Mouse (Mus musculus): ENCODE measurements at regions not wholly inside any gene's neighbourhood (a gene's known extent, or its start where the extent isn't known, plus 50 kb on each side); places are given as distances from the start of the nearest gene placed in this dataset.

- DNase-seq (ENCODE audit: low spot score in 2 of 2) = no peak
Observed at GRCm38 (mm10) chr2:61527127-61527526, 51.3 kb upstream of the Tank start.

DNA sequence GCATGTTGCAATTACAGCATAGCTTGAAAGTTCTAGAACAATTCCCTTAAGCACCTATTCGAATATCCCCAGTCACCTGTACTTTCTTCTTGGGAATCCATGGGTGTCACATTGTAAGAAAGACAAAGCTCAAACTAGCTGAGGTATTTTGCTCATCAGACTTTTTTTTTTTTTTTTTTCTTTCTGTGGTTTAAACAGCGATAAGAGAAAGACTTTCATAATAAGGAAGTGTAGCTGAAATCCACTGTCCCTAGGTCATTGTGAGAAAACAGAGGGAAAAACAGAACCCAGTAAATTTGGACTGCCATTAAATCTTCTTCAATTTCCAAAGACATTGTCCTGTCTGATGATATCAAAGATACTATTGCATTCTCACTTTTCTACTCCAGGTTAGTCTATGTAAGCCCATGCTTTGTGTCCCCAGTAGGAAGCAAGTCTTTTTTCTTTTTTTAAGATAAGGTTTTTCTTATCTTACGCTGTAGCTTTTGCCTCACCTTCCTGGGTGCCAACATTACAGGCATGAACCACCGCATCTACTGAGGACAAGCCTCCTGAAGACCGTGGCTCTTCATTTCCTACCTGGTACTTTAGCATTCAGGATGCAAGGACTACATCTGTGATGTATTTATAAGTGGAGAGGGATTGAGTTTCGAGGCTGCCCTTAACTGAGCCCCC lies 54.2 kb upstream of the Tank start:
- no peak for DNase-seq (ENCODE audit: low spot score in 2 of 2)

DNA sequence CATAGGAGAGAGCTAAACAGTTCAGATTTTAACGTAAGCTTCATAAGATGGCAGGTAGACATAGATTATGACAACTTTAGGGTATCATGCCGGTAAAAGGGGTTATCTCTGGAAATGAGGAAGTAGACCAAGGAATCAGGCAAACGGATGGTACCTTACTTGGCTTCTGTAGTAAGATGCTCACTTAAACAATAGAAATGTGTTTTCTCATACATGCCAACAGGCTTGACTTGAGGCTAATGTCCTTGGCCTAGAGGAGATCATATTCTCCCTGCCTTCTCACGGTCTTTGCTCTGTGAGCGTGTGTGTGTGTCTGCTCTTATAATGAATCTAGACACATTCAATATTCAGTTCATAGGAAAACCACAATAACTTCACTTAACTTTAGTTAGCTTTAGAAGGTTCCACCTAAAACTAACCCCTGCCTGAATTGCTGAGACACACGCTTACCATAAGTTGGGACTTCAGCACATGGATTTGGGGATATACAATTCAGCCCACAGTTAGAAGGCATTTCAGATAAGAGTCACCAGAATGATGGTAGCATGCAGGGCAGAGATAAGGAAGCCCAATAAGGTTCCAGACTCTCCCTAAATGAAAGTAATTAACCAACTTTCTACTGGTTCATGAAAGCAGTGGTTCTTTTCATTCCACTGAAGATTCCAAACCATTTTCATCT lies 63.8 kb upstream of the Tank start:
- DNase-seq (ENCODE audit: low spot score in 2 of 2) = no peak

DNA sequence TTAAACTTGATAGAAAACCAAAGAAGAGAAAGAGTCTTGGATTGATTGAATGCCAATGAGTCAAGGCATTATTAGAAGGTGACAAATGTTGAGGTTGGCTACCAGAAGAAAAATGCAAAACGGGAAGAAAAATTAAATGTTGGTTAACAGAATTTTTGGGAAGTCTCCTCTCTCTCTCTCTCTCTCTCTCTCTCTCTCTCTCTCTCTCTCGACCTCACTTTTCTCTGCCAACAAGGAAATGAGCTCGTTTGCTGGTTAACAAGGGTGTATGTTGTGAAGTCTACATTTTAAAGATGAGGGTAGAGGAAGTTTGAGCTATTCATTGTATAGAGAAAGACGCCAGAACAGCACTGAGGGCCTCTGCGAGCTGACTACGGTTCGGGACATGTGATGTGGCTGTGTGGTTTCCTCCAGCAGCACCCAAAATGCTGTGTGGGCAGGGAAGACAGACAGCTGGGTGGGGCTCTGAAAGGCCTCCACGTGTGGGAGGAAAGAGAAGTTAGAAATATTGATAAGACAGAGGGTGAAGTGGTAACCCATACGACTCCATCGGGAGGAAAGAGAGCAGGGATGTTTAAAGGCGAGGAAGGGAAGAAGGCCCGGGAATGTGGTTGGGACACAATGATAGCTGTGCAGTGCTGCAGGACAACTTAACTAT lies 64.5 kb upstream of the Tank start:
- no peak for DNase-seq (ENCODE audit: low spot score in 2 of 2)

DNA sequence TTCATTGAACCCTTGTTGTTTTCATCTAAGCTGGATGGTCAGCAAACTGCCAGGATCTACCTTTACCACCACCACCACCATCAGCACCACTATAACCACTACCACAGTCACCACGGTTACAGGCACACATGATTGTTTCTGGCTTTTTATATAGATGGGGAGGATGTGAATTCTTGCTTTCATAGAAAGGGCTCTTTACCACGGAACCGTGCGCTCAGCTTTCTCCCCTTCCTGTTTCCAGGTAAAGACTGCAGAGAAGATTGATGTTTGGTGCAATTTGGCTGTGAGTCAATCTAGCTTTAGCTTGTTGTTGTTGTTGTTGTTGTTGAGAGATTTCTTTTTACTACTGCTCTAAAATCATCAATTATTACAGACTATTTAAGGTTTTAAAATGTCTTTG lies 74.8 kb upstream of the Tank start:
- DNase-seq (ENCODE audit: low spot score in 2 of 2) = no peak

- DNase-seq (ENCODE audit: low spot score in 2 of 2) = no peak
Observed at GRCm38 (mm10) chr2:61501922-61502321, 76.5 kb upstream of the Tank start.

DNA sequence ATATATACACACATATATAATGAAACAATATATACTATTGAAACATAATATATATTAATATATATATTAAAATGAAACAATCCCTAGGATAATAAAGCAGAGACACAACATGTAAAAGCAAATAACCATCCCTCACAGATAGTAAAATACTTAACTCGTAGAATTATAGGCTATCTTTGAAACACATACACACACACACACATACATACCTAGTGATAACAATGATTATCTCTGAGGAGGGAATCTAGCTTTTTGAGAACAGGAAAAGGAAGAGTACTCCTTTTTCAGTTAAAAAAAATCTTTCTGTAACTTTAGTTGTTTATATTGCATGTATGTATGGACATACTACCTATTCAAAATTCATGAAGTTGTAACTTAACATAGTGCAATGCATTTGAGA lies 79.1 kb upstream of the Tank start:
- DNase-seq (ENCODE audit: low spot score in 2 of 2) = no peak

- no peak for DNase-seq (ENCODE audit: low spot score in 2 of 2)
Observed at GRCm38 (mm10) chr2:61497930-61498329, 80.5 kb upstream of the Tank start.

DNA sequence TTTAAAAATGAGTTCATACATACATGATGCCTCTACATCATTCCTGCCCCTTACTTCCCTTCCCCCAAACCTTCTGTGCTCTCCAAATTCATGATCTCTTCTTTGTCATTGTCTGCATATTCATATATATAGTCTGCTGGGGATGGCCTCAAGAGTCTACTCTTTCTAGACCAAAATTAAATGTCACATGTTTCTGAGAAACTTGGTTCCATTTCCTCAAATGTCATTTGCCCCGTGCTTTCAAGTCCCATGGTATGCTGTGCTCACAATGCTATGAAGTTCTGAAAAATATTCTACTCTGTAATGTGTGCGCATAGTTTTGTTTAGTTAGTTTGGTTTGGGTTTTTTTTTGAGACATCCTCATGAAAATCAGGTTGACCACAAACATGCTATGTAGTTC lies 81.4 kb upstream of the Tank start:
- no peak for DNase-seq (ENCODE audit: low spot score in 2 of 2)

GRCm38 (mm10) chr2:61493918-61494712 lies 84.3 kb upstream of the Tank start:
- peak; percentile 63 to 91 for DNase-seq (ENCODE audit: low spot score in 2 of 2)

GRCm38 (mm10) chr2:61492043-61492743 lies 86.2 kb upstream of the Tank start:
- no peak for DNase-seq (ENCODE audit: low spot score in 2 of 2)

DNA sequence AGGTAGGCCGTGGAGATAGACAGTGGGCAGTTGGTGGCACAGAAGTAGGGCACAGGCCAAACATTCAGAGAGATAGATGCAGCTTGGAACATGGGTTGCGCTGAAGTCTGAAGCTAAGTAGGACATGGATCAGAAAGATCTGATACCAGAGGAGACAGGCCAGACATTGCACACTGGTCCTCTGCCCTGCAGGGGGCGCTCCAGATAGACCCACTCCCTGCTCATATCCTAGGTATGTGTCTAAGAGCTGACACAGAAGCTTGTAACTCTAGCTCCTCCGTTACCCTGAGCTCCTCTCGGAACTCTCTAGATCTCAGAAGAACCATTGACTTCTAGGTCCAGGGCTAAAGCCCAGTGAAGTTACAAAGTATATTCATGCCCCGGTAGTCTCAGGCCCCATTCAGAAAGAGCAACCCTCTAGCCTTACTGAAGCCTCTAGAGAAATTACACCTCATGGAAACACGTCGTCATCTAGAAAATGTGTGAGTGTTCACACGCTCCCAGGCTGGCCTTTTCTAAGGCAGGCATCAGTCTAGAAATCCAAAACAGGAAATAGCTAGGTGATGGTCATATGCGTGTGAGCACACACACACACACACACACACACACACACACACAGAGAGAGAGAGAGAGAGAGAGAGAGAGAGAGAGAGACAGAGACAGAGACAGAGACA lies 87.8 kb upstream of the Tank start:
- no peak for DNase-seq (ENCODE audit: low spot score in 2 of 2)

DNA sequence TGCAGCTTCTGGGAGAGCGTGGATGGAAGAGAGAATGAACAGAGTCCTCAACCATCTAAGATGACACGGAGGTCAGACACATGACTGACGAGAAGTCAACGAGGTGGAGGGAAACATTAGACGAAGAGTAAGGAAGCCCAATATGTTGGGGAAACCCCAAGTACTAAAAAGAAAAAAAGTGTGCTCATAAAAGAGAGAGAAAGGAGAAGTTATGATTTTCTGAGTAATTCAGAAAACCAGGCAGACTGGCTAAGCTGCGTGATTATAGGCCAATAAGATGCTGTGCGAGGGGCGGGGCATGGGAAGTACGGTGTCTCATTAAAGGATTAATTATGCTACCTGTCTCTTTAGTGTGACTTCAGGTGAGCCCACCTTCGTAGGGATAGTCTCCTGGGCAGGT lies 88.6 kb upstream of the Tank start:
- DNase-seq (ENCODE audit: low spot score in 2 of 2) = no peak

- no peak for DNase-seq (ENCODE audit: low spot score in 2 of 2)
Observed at GRCm38 (mm10) chr2:61483820-61484219, 94.6 kb upstream of the Tank start.

GRCm38 (mm10) chr2:61476648-61477047 lies 101.7 kb upstream of the Tank start:
- DNase-seq (ENCODE audit: low spot score in 2 of 2) = no peak

DNA sequence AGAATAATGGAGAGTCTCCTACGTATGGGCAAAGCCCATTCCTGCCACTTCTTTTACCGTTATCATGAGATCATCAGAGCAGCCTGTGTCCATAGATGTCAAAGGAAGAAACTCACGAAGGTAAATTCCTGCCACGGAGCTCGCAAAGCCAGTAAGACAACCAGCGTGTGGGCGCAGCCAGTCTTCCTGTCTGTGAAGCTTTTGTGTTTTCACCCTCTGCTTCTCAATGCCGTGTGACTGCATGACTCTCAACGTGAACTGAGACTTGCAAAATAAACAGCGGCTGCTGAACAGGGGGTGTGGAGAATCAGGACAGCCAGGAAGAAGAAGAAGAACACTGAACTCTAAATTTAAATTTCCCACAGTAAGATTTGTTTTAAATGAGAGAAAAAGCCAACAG lies 103.8 kb upstream of the Tank start:
- DNase-seq (ENCODE audit: low spot score in 2 of 2) = no peak

DNA sequence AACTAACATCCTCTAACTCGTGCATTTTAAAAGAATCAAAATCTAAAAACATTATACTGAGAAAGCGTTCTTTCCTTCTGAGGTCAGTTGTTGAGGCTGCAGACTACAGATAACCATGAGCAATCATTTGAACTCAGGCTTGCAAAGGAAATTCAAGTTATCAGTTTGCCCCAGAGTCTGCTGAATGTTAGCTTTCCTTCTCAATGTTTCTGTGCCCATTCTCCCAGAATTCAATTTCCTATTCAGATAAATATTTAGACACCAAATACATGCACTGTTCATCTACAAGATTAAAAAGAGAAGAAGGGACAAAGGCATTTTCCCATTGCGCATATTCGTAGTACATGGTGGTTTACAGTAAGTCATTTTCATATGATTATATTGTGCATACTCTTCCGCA lies 107.9 kb upstream of the Tank start:
- DNase-seq (ENCODE audit: low spot score in 2 of 2) = no peak

- no peak for DNase-seq (ENCODE audit: low spot score in 2 of 2)
Observed at GRCm38 (mm10) chr2:61470064-61470463, 108.3 kb upstream of the Tank start.

GRCm38 (mm10) chr2:61455902-61456301 lies 122.5 kb upstream of the Tank start:
- peak; percentile 7 to 39 for DNase-seq (ENCODE audit: low spot score in 2 of 2)

DNA sequence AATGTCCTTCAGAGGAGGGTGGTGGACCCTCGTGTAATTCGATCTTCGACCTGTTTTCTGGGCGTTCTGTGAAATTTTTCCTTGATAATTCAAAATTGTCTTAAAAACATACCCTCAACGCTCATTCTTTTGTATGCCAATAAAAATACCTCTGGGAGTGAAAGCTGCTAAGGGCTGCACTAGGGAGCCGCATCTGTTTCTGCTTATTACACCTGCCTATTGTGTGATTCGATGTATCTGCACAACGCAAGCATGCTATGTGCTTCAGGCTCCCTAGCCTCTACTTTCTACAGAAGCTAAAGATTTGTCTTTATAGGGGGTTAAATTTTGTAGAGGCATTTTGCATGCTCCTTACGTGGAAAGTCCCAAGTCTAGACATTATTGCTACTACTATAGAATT lies 123.7 kb upstream of the Tank start:
- DNase-seq (ENCODE audit: low spot score in 2 of 2) = no peak

- peak; percentile 72 to 92 for DNase-seq (ENCODE audit: low spot score in 2 of 2)
Observed at GRCm38 (mm10) chr2:61454311-61454728, 124.1 kb upstream of the Tank start.
